Mouse (Mus musculus) hindbrain, embryonic 14.5 days (tissue): Measurements from ENCODE around the gene Olfr726. TPM values are rescaled to one million over a fixed set of nuclear protein-coding genes. Genes with fewer than 3 reads are reported as not detected.

ENCODE experiments used
- ATAC-seq: fragments of 200-750 bp; cut with Nextera tagmentation; 2 replicates; pipeline ENCODE4 v1.8.0; 2017; ENCODE audit warnings: moderate number of reproducible peaks, mild to moderate bottlenecking, moderate TSS enrichment, moderate library complexity; ENCODE audit not compliant: low FRiP score
- DNase-seq: peaks from one replicate; pipeline ENCODE4 v3.0.0-alpha.2; 2015; ENCODE audit warnings: low spot score
- H3K27ac ChIP-seq: fragments of 300-500 bp; sonication (generic); 2 replicates; pipeline ENCODE4 v1.5.1; 2014; ENCODE audit warnings: mild to moderate bottlenecking, moderate library complexity
- H3K27me3 ChIP-seq: fragments of 300-500 bp; sonication (generic); 2 replicates; pipeline ENCODE4 v1.6.1; 2014; ENCODE audit warnings: mild to moderate bottlenecking, low read length, mixed read lengths; ENCODE audit not compliant: control insufficient read depth, insufficient read depth
- H3K36me3 ChIP-seq: fragments of 300-500 bp; sonication (generic); replicated peaks from 2 replicates; pipeline ENCODE4 v1.6.1; 2014; ENCODE audit not compliant: control insufficient read depth, insufficient read depth
- H3K4me1 ChIP-seq: fragments of 300-500 bp; sonication (generic); replicated peaks from 2 replicates; pipeline ENCODE4 v1.6.1; 2014; ENCODE audit warnings: antibody characterized with exemption, low read length, mixed read lengths; ENCODE audit not compliant: control insufficient read depth, insufficient read depth
- H3K4me2 ChIP-seq: fragments of 300-500 bp; sonication (generic); replicated peaks from 2 replicates; pipeline ENCODE4 v1.6.1; 2014; ENCODE audit warnings: mild to moderate bottlenecking, moderate library complexity
- H3K4me3 ChIP-seq: fragments of 300-500 bp; sonication (generic); replicated peaks from 2 replicates; pipeline ENCODE4 v1.5.1; 2014; ENCODE audit warnings: mild to moderate bottlenecking, low read length
- H3K9ac ChIP-seq: fragments of 300-500 bp; sonication (generic); 2 replicates; pipeline ENCODE4 v1.6.1; 2014
- H3K9me3 ChIP-seq: fragments of 300-500 bp; sonication (generic); 2 replicates; pipeline ENCODE4 v1.6.1; 2016; ENCODE audit warnings: low read length; ENCODE audit not compliant: control insufficient read depth
- WGBS: fragments of 180-500 bp; shearing (Covaris S2); extraction: QIAGEN DNeasy Blood & Tissue Kit; methylation state at CpG from one replicate; pipeline ENCODE4 v1.1.7; 2014; 5-methylcytosine and 5-hydroxymethylcytosine counted together
- polyA plus RNA-seq: library from polyadenylated mRNA; unstranded; fragments of >200 nt; fragmentation: Nextera tagmentation; extraction: Ambion mirVana; gene quantifications from 2 replicates; pipeline ENCODE4 v1.2.1, GENCODE M21; 2014

Gene Olfr726
- not detected in 2 replicates for polyA plus RNA-seq

DNA sequence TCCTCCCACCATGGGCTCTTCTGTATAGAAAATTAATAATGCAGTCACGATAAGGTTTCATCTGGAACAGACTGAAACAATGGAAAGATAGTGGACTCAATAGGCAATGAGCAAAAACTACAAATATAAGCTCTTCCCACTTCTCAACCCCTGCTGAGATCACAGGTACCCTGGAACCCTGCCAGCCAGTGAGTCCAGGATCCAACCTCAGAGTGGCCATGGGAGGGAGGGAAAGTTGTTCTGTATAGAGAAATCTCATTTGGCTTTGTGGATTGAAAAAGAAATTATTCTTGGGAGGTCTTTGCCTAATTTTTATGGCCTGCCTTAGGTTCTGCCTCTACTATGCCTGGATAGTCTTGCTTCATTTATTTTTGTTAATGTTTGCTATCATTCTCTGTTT, at the start of gene Olfr726:
Olfr726 (minus strand) TSS at position 101 of the 400 bp plus-strand sequence.
- 92% methylated on average over 1 of the region's 1 CpGs for WGBS
- H3K27me3 ChIP-seq = no peaks in the 10 kb centered on the region
- DNase-seq (no peak), ATAC-seq (no peak)
- no peak within 1 kb of the TSS for H3K4me3 ChIP-seq
- no peaks in the 10 kb centered on the region for H3K36me3 ChIP-seq
- no peak within 1 kb of the TSS for H3K27ac ChIP-seq
- no peaks in the 10 kb centered on the region for H3K4me1 ChIP-seq
- no peak within 1 kb of the TSS for H3K9ac ChIP-seq
- no peak within 1 kb of the TSS for H3K4me2 ChIP-seq
- H3K9me3 ChIP-seq = no peaks in the 10 kb centered on the region

DNA sequence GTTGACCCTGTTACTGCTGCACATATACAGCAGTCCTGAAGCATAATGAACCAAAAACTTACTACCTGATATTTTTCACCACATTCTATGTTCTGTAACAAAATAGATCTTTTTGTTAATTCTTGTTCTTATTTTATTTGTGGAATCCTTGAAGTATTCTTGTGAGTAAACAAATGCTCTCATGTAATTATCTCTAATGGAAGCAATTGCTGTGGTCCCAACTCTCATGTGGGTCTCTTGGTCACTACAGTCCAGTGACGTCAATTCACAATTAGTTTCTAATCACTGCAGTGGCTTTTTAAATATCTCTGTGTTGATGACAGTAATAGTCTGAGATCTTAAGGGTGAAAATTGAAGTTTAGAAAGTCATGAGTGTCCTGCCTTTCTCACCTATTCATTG, 32.1 kb upstream of the Olfr726 start, which contains the start of gene Olfr727:
Olfr727 (plus strand) TSS at position 301 of the 400 bp plus-strand sequence.
- DNase-seq = no peak
- Histone ChIP-seq H3K4me1 (no peaks in the 10 kb centered on the region), H3K4me2 (no peak within 1 kb of the TSS), H3K36me3 (no peaks in the 10 kb centered on the region), H3K27ac (no peak within 1 kb of the TSS), H3K9ac (no peak within 1 kb of the TSS), H3K27me3 (no peaks in the 10 kb centered on the region), H3K4me3 (no peak within 1 kb of the TSS), H3K9me3 (no peaks in the 10 kb centered on the region)
- WGBS = 92% methylated on average over 1 of the region's 1 CpGs
- ATAC-seq = no peak

DNA sequence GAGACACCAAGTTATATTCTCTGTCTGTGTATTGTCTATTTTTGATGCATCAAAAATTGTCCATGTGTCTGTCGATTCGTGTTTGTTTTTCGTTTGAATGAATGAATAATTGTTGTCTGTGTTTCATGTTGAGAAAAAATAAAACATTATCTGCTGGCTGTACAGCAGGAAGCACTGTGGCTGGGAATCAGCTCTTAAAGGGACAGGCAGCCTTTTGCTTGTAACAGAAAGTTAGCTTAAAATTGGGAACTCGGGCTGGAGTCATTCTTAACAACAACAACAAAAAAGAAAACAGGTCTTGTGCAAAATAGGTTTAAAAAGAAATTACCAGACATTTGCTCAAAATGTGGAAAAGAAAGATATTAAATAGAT, 28.0 kb downstream of the Olfr726 start:
- Histone ChIP-seq H3K36me3 (no peaks in the 10 kb centered on the region), H3K9me3 (no peaks in the 10 kb centered on the region), H3K27ac (no peak overlapping the region), H3K4me1 (no peaks in the 10 kb centered on the region), H3K4me2 (peak overlapping the region; percentile 84), H3K9ac (peak overlapping the region; percentile 61; the same call in 1 of the 2 replicates), H3K27me3 (no peaks in the 10 kb centered on the region), H3K4me3 (peak overlapping the region; percentile 69)
- WGBS = under 1% methylated on average over 4 of the region's 4 CpGs
- no peak for DNase-seq
- ATAC-seq = peak; percentile 57; the same call in 1 of the 2 replicates

DNA sequence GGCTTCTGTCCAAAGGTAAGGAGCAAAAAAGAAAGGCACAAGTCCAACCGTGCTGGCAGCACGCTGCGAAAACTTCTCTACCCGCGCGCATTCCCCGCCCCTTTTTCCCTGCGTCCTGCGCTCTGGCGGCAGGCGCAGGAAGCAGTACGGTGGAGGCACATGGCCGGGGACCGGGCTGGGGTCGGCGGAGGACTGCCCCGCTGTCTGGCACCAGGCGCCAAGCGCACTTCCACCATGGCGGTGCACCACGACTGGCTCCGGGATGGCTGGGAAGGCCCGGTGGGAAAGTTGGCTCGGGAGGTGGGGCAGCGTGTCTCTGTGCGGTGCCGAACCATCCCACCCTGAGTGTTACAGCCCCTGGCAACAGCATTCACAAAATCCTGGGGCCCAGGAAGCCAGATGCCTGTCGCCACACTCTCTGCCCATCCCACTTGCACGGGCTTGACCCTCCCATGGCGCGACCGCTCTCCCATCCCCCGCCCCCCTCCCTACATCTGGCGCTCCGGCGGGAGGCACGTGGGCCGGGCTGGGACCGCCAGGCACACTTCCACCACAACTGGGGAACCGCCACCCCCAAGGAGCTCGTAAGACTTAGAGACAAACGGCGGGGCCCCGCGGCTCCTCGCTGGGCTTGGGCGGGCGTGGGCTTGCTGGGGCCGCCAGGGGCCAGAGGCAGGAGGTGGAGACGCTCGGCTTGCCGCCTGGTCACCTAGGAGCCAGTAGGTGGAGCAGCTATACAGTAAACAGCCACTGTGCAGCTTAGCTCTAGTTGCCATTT, 28.6 kb downstream of the Olfr726 start:
- Histone ChIP-seq H3K9me3 (no peaks in the 10 kb centered on the region), H3K27ac (peak overlapping the region; percentile 70), H3K27me3 (no peaks in the 10 kb centered on the region), H3K4me2 (peak overlapping the region; percentile 84), H3K4me3 (peak overlapping the region; percentile 69), H3K9ac (peak overlapping the region; percentile 61), H3K4me1 (no peaks in the 10 kb centered on the region), H3K36me3 (no peaks in the 10 kb centered on the region)
- ATAC-seq (peak; percentile 96), DNase-seq (peak; percentile 77)
- under 1% methylated on average over 52 of the region's 52 CpGs for WGBS

DNA sequence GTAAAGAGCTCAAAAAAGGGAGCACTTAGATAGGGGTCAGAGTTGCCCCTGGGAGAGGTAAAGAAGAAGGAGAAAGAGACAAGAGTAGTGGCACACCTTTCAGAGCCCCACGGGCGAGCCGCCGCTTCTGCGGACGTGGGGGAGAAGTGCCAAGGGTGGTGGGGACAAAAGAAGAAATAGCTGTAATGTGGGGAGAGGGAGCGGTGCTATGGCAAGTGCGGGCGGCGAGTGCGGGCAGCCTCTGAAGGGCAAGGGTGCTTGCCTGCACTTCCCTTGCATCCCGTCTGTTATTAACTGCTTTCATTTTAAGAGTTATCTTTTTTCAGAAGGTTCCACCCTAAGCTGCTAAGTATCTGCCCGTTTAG, 29.2 kb downstream of the Olfr726 start:
- Histone ChIP-seq H3K9ac (peak overlapping the region; percentile 61), H3K27ac (peak overlapping the region; percentile 70; the same call in 1 of the 2 replicates), H3K4me2 (peak overlapping the region; percentile 84), H3K27me3 (no peaks in the 10 kb centered on the region), H3K9me3 (no peaks in the 10 kb centered on the region), H3K4me3 (peak overlapping the region; percentile 69), H3K36me3 (no peaks in the 10 kb centered on the region), H3K4me1 (no peaks in the 10 kb centered on the region)
- no peak for DNase-seq
- WGBS = 0% methylated on average over 13 of the region's 13 CpGs
- peak; percentile 32 for ATAC-seq

DNA sequence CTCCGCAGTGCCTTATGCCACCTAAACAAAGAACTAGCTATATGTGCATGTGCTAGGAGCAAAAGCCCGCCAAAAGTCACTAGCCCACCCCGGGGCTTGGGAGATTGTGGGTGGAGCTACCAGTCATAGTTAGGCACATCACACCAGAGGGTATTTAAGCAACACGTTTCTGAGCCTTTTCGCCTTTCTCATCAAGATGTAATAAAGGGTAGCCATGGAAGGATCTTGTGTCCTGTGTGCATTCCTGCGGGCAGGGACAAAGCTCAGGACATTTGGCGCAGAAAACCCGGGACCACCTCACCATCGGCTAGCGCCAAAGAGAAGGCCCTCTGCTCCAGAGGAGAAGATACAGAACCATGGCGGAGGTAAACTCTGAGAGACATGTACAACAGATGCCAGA, 29.6 kb downstream of the Olfr726 start:
- Histone ChIP-seq H3K4me1 (no peaks in the 10 kb centered on the region), H3K9ac (peak overlapping the region; percentile 61), H3K4me2 (peak overlapping the region; percentile 84), H3K9me3 (no peaks in the 10 kb centered on the region), H3K4me3 (peak overlapping the region; percentile 69), H3K27me3 (no peaks in the 10 kb centered on the region), H3K27ac (0 out of 2 replicates have a peak overlapping the region, but pooled peaks have one; percentile 70), H3K36me3 (no peaks in the 10 kb centered on the region)
- ATAC-seq (no peak), DNase-seq (no peak)
- WGBS = 18% methylated on average over 11 of the region's 11 CpGs

DNA sequence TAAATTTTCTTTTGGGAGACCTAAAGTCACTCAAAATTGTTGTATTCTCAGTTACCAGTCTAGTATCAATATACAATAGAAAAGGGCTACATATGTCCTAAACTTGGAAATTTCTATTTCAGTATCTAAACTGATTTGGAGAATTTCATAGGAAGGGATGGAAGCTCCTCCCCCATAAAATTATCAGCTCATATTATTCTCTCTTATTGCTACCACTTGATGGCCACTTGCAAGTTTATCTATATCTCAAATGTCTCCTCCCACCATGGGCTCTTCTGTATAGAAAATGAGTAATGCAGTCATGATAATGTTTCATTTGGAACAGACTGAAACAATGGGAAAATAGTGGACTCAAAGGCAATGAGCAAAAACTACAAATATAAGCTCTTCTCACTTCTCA, 50.5 kb downstream of the Olfr726 start, which contains the start of gene Olfr725:
Olfr725 (minus strand) TSS at position 101 of the 400 bp plus-strand sequence.
- H3K9me3 ChIP-seq = no peaks in the 10 kb centered on the region
- no peak within 1 kb of the TSS for H3K9ac ChIP-seq
- no peak within 1 kb of the TSS for H3K27ac ChIP-seq
- no peak for DNase-seq
- H3K4me3 ChIP-seq = no peak within 1 kb of the TSS
- no peaks in the 10 kb centered on the region for H3K27me3 ChIP-seq
- no peaks in the 10 kb centered on the region for H3K36me3 ChIP-seq
- ATAC-seq = no peak
- no peaks in the 10 kb centered on the region for H3K4me1 ChIP-seq
- no peak within 1 kb of the TSS for H3K4me2 ChIP-seq

Other genes with a start within 250 kb of the Olfr726 start
- not detected in 2 replicates for gene Olfr722, start 189.0 kb downstream of the Olfr726 start, polyA plus RNA-seq
- gene Olfr723, start 159.2 kb downstream of the Olfr726 start, polyA plus RNA-seq = not detected in 2 replicates
- not detected in 2 replicates for gene Olfr724, start 127.7 kb downstream of the Olfr726 start, polyA plus RNA-seq
- gene Olfr725, start 50.6 kb downstream of the Olfr726 start, polyA plus RNA-seq = not detected in 2 replicates
- not detected in 2 replicates for gene Olfr727, start 32.2 kb upstream of the Olfr726 start, polyA plus RNA-seq
- gene Olfr728, start 51.7 kb upstream of the Olfr726 start, polyA plus RNA-seq = not detected in 2 replicates
- not detected in 2 replicates for gene Olfr729, start 62.0 kb upstream of the Olfr726 start, polyA plus RNA-seq
- not detected in 2 replicates for gene Olfr730, start 97.2 kb upstream of the Olfr726 start, polyA plus RNA-seq
- gene Olfr731, start 150.9 kb upstream of the Olfr726 start, polyA plus RNA-seq = not detected in 2 replicates
- gene Olfr732, start 193.3 kb upstream of the Olfr726 start, polyA plus RNA-seq = not detected in 2 replicates
- gene Olfr733, start 210.6 kb upstream of the Olfr726 start, polyA plus RNA-seq = not detected in 2 replicates
- gene Olfr734, start 235.8 kb upstream of the Olfr726 start, polyA plus RNA-seq = not detected in 2 replicates